Mouse (Mus musculus): Measurements from ENCODE around the gene Oas2. TPM values are rescaled to one million over a fixed set of nuclear protein-coding genes. Genes with fewer than 3 reads are reported as not detected.

Oas2 gene
- polyA plus RNA-seq, 1 experiment from 2014 or later, result 0.43 TPM

- Histone ChIP-seq H3K9me3 (replicated peaks; ENCODE audit: control insufficient read depth, low read length) (no peaks in the 10 kb centered on the region), H3K4me2 (ENCODE audit: low read depth, low read length) (no peak overlapping the region), H3K9ac (replicated peaks; ENCODE audit: low read length) (no peak overlapping the region), H3K36me3 (replicated peaks; ENCODE audit: control insufficient read depth, insufficient read depth, low read depth, low read length) (no peaks in the 10 kb centered on the region), H3K27me3 (ENCODE audit: control insufficient read depth, insufficient read depth, low read length) (no peaks in the 10 kb centered on the region), H3K27ac (replicated peaks; ENCODE audit: low read depth, low read length) (no peak overlapping the region), H3K4me1 (ENCODE audit: control insufficient read depth, insufficient read depth, low read length) (no peaks in the 10 kb centered on the region; the same call in 1 of the 2 replicates), H3K4me3 (ENCODE audit: low read depth, low read length) (no peak overlapping the region)
- ATAC-seq (replicated peaks; ENCODE audit: insufficient number of reproducible peaks, low FRiP score, low TSS enrichment, low read depth) (no peak), DNase-seq (ENCODE audit: low spot score) (no peak)
- 66% methylated on average over 3 of the region's 3 CpGs for WGBS
Measured at GRCm38 (mm10) chr5:120779922-120780321, 30.3 kb upstream of the Oas2 start.

GRCm38 (mm10) chr5:120778941-120779340, 29.3 kb upstream of the Oas2 start:
- Histone ChIP-seq H3K27me3 (ENCODE audit: control insufficient read depth, insufficient read depth, low read length) (no peaks in the 10 kb centered on the region), H3K9me3 (replicated peaks; ENCODE audit: control insufficient read depth, low read length) (no peaks in the 10 kb centered on the region), H3K4me3 (ENCODE audit: low read depth, low read length) (no peak overlapping the region), H3K4me2 (ENCODE audit: low read depth, low read length) (no peak overlapping the region), H3K36me3 (replicated peaks; ENCODE audit: control insufficient read depth, insufficient read depth, low read depth, low read length) (no peaks in the 10 kb centered on the region), H3K27ac (replicated peaks; ENCODE audit: low read depth, low read length) (no peak overlapping the region), H3K4me1 (ENCODE audit: control insufficient read depth, insufficient read depth, low read length) (no peaks in the 10 kb centered on the region; the same call in 1 of the 2 replicates), H3K9ac (replicated peaks; ENCODE audit: low read length) (no peak overlapping the region)
- ATAC-seq (replicated peaks; ENCODE audit: insufficient number of reproducible peaks, low FRiP score, low TSS enrichment, low read depth) (no peak), DNase-seq (ENCODE audit: low spot score) (no peak)
- 79% methylated on average over 2 of the region's 2 CpGs for WGBS

- H3K9me3 ChIP-seq (replicated peaks; ENCODE audit: control insufficient read depth, low read length), result no peaks in the 10 kb centered on the region
- H3K36me3 ChIP-seq (replicated peaks; ENCODE audit: control insufficient read depth, insufficient read depth, low read depth, low read length), result no peaks in the 10 kb centered on the region
- H3K9ac ChIP-seq (replicated peaks; ENCODE audit: low read length), result no peak within 1 kb of the TSS
- no peak within 1 kb of the TSS for H3K27ac ChIP-seq (replicated peaks; ENCODE audit: low read depth, low read length)
- H3K4me3 ChIP-seq (ENCODE audit: low read depth, low read length), result no peak within 1 kb of the TSS
- no peak for DNase-seq (ENCODE audit: low spot score)
- no peak within 1 kb of the TSS for H3K4me2 ChIP-seq (ENCODE audit: low read depth, low read length)
- no peaks in the 10 kb centered on the region; the same call in 1 of the 2 replicates for H3K4me1 ChIP-seq (ENCODE audit: control insufficient read depth, insufficient read depth, low read length)
- no peak for ATAC-seq (replicated peaks; ENCODE audit: insufficient number of reproducible peaks, low FRiP score, low TSS enrichment, low read depth)
- WGBS, result 79% methylated on average over 9 of the region's 9 CpGs
- H3K27me3 ChIP-seq (ENCODE audit: control insufficient read depth, insufficient read depth, low read length), result no peaks in the 10 kb centered on the region
Measured at GRCm38 (mm10) chr5:120777478-120777877, 27.8 kb upstream of the Oas2 start, which contains the start of gene Oas3. Gene Oas3 (minus strand): TSS chr5:120777661.

GRCm38 (mm10) chr5:120776801-120777200, 27.1 kb upstream of the Oas2 start:
- no peak overlapping the region for H3K4me3 ChIP-seq (ENCODE audit: low read depth, low read length)
- ATAC-seq (replicated peaks; ENCODE audit: insufficient number of reproducible peaks, low FRiP score, low TSS enrichment, low read depth) (no peak), DNase-seq (ENCODE audit: low spot score) (no peak)
- H3K27me3 ChIP-seq (ENCODE audit: control insufficient read depth, insufficient read depth, low read length), result no peaks in the 10 kb centered on the region
- 82% methylated on average over 5 of the region's 5 CpGs for WGBS
- H3K36me3 ChIP-seq (replicated peaks; ENCODE audit: control insufficient read depth, insufficient read depth, low read depth, low read length), result no peaks in the 10 kb centered on the region
- no peak overlapping the region for H3K4me2 ChIP-seq (ENCODE audit: low read depth, low read length)
- H3K4me1 ChIP-seq (ENCODE audit: control insufficient read depth, insufficient read depth, low read length), result no peaks in the 10 kb centered on the region; the same call in 1 of the 2 replicates
- H3K27ac ChIP-seq (replicated peaks; ENCODE audit: low read depth, low read length), result no peak overlapping the region
- H3K9ac ChIP-seq (replicated peaks; ENCODE audit: low read length), result no peak overlapping the region
- no peaks in the 10 kb centered on the region for H3K9me3 ChIP-seq (replicated peaks; ENCODE audit: control insufficient read depth, low read length)

GRCm38 (mm10) chr5:120775287-120775985, 25.8 kb upstream of the Oas2 start:
- Histone ChIP-seq H3K27ac (replicated peaks; ENCODE audit: low read depth, low read length) (no peak overlapping the region), H3K27me3 (ENCODE audit: control insufficient read depth, insufficient read depth, low read length) (no peaks in the 10 kb centered on the region), H3K4me2 (ENCODE audit: low read depth, low read length) (no peak overlapping the region), H3K4me1 (ENCODE audit: control insufficient read depth, insufficient read depth, low read length) (no peaks in the 10 kb centered on the region; the same call in 1 of the 2 replicates), H3K9me3 (replicated peaks; ENCODE audit: control insufficient read depth, low read length) (no peaks in the 10 kb centered on the region), H3K36me3 (replicated peaks; ENCODE audit: control insufficient read depth, insufficient read depth, low read depth, low read length) (no peaks in the 10 kb centered on the region), H3K9ac (replicated peaks; ENCODE audit: low read length) (no peak overlapping the region), H3K4me3 (ENCODE audit: low read depth, low read length) (no peak overlapping the region)
- ATAC-seq (replicated peaks; ENCODE audit: insufficient number of reproducible peaks, low FRiP score, low TSS enrichment, low read depth) (no peak), DNase-seq (ENCODE audit: low spot score) (no peak)
- 80% methylated on average over 14 of the region's 14 CpGs for WGBS

GRCm38 (mm10) chr5:120769396-120769795, 19.7 kb upstream of the Oas2 start:
- Histone ChIP-seq H3K27me3 (ENCODE audit: control insufficient read depth, insufficient read depth, low read length) (no peaks in the 10 kb centered on the region), H3K27ac (replicated peaks; ENCODE audit: low read depth, low read length) (no peak overlapping the region), H3K9ac (replicated peaks; ENCODE audit: low read length) (no peak overlapping the region), H3K9me3 (replicated peaks; ENCODE audit: control insufficient read depth, low read length) (no peaks in the 10 kb centered on the region), H3K4me3 (ENCODE audit: low read depth, low read length) (no peak overlapping the region), H3K36me3 (replicated peaks; ENCODE audit: control insufficient read depth, insufficient read depth, low read depth, low read length) (no peaks in the 10 kb centered on the region), H3K4me2 (ENCODE audit: low read depth, low read length) (no peak overlapping the region), H3K4me1 (ENCODE audit: control insufficient read depth, insufficient read depth, low read length) (no peaks in the 10 kb centered on the region)
- ATAC-seq (replicated peaks; ENCODE audit: insufficient number of reproducible peaks, low FRiP score, low TSS enrichment, low read depth) (no peak), DNase-seq (ENCODE audit: low spot score) (no peak)
- 77% methylated on average over 3 of the region's 3 CpGs for WGBS

- Histone ChIP-seq H3K36me3 (replicated peaks; ENCODE audit: control insufficient read depth, insufficient read depth, low read depth, low read length) (no peaks in the 10 kb centered on the region), H3K4me2 (ENCODE audit: low read depth, low read length) (no peak overlapping the region), H3K4me1 (ENCODE audit: control insufficient read depth, insufficient read depth, low read length) (no peaks in the 10 kb centered on the region), H3K9ac (replicated peaks; ENCODE audit: low read length) (no peak overlapping the region), H3K9me3 (replicated peaks; ENCODE audit: control insufficient read depth, low read length) (no peaks in the 10 kb centered on the region), H3K27me3 (ENCODE audit: control insufficient read depth, insufficient read depth, low read length) (no peaks in the 10 kb centered on the region), H3K4me3 (ENCODE audit: low read depth, low read length) (no peak overlapping the region), H3K27ac (replicated peaks; ENCODE audit: low read depth, low read length) (no peak overlapping the region)
- DNase-seq (ENCODE audit: low spot score) (no peak), ATAC-seq (replicated peaks; ENCODE audit: insufficient number of reproducible peaks, low FRiP score, low TSS enrichment, low read depth) (no peak)
- 70% methylated on average over 8 of the region's 8 CpGs for WGBS
Measured at GRCm38 (mm10) chr5:120765010-120765409, 15.4 kb upstream of the Oas2 start.

- Histone ChIP-seq H3K4me3 (ENCODE audit: low read depth, low read length) (no peak overlapping the region), H3K27me3 (ENCODE audit: control insufficient read depth, insufficient read depth, low read length) (no peaks in the 10 kb centered on the region; the same call in 1 of the 2 replicates), H3K4me2 (ENCODE audit: low read depth, low read length) (no peak overlapping the region), H3K9ac (replicated peaks; ENCODE audit: low read length) (no peak overlapping the region), H3K9me3 (replicated peaks; ENCODE audit: control insufficient read depth, low read length) (no peaks in the 10 kb centered on the region), H3K36me3 (replicated peaks; ENCODE audit: control insufficient read depth, insufficient read depth, low read depth, low read length) (no peaks in the 10 kb centered on the region), H3K27ac (replicated peaks; ENCODE audit: low read depth, low read length) (no peak overlapping the region), H3K4me1 (ENCODE audit: control insufficient read depth, insufficient read depth, low read length) (no peaks in the 10 kb centered on the region)
- ATAC-seq (replicated peaks; ENCODE audit: insufficient number of reproducible peaks, low FRiP score, low TSS enrichment, low read depth), result no peak; the same call in 1 of the 2 replicates
- 25% methylated on average over 6 of the region's 6 CpGs for WGBS
- DNase-seq (ENCODE audit: low spot score), result peak; percentile 27
Measured at GRCm38 (mm10) chr5:120761901-120762300, 12.2 kb upstream of the Oas2 start.

All from embryonic facial prominence, embryonic 11.5 days (tissue).